Mouse (Mus musculus) hindbrain, embryonic 16.5 days (tissue): ENCODE results near the gene Tmem30b. TPM values are rescaled to one million over a fixed set of nuclear protein-coding genes. Genes with fewer than 3 reads are reported as not detected.

Experiments
- ATAC-seq: fragments of 200-750 bp; cut with Nextera tagmentation; 2 replicates; pipeline ENCODE4 v1.8.0; 2017; ENCODE audit warnings: moderate TSS enrichment, moderate library complexity
- H3K27ac ChIP-seq: fragments of 300-500 bp; sonication (generic); 2 replicates; pipeline ENCODE4 v1.5.1; 2014; ENCODE audit warnings: low read depth, mild to moderate bottlenecking, control low read depth, low read length, moderate library complexity
- H3K27me3 ChIP-seq: fragments of 300-500 bp; sonication (generic); replicated peaks from 2 replicates; pipeline ENCODE4 v1.6.1; 2014; ENCODE audit warnings: low read length; ENCODE audit not compliant: control insufficient read depth, insufficient read depth
- H3K36me3 ChIP-seq: fragments of 300-500 bp; sonication (generic); 2 replicates; pipeline ENCODE4 v1.6.1; 2014; ENCODE audit warnings: mild to moderate bottlenecking, low read length, moderate library complexity, mixed read lengths; ENCODE audit not compliant: control insufficient read depth, insufficient read depth
- H3K4me1 ChIP-seq: fragments of 300-500 bp; sonication (generic); 2 replicates; pipeline ENCODE4 v1.6.1; 2014; ENCODE audit warnings: low read depth, low read length; ENCODE audit not compliant: control insufficient read depth, insufficient read depth
- H3K4me2 ChIP-seq: fragments of 300-500 bp; sonication (generic); 2 replicates; pipeline ENCODE4 v1.6.1; 2014; ENCODE audit warnings: mild to moderate bottlenecking, low read length, control low read depth, moderate library complexity
- H3K4me3 ChIP-seq: fragments of 300-500 bp; sonication (generic); 2 replicates; pipeline ENCODE4 v1.5.1; 2014; ENCODE audit warnings: mild to moderate bottlenecking, low read length, control low read depth, moderate library complexity
- H3K9ac ChIP-seq: fragments of 300-500 bp; sonication (generic); 2 replicates; pipeline ENCODE4 v1.6.1; 2014; ENCODE audit warnings: low read depth, mild to moderate bottlenecking, control low read depth, low read length, moderate library complexity
- H3K9me3 ChIP-seq: fragments of 300-500 bp; sonication (generic); 2 replicates; pipeline ENCODE4 v1.6.1; 2014; ENCODE audit warnings: mild to moderate bottlenecking, low read length, moderate library complexity; ENCODE audit not compliant: control insufficient read depth
- WGBS: fragments of 180-500 bp; shearing (Covaris S2); extraction: QIAGEN DNeasy Blood & Tissue Kit; methylation state at CpG from one replicate; pipeline ENCODE4 v1.1.7; 2014; 5-methylcytosine and 5-hydroxymethylcytosine counted together
- polyA plus RNA-seq: library from polyadenylated mRNA; unstranded; fragments of >200 nt; fragmentation: Nextera tagmentation; extraction: Ambion mirVana; gene quantifications from 2 replicates; pipeline ENCODE4 v1.2.1, GENCODE M21; 2015

Tmem30b gene
- polyA plus RNA-seq = 0.21 and 0.40 TPM in 2 replicates

DNA sequence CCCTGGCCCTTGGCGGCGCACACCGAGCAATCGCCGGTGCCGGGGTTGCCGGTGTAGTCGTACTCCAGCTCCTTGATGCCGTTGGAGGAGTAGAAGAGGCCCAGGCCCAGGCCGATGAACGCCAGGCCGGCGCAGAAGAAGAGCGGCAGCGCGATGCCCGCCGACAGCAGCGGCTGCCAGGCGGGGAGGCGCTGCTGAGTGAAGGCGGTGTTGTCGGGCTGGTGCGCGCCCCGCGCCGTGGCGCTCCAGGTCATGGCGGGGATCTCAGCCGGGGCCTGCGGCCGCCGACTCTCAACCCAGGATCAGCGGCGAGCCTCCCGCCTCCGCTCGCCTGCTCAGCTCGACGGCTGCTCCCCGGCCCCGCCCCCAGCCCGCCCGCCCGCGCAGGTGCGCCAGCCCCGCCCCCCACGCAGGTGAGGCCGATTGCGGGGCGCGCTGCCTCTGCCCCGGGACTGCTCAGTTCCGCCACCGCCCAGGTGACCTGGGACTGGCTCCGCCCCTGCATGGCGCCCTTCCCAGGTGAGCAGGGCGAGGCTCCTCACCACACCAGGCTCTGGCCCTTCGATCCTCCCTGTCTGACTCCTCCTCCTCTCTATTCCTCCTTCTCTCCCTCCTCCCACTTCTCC is at the start of gene Tmem30b:
Tmem30b (minus strand) TSS at position 307 of the 626 bp plus-strand sequence.
- Histone ChIP-seq H3K9ac (peak within 1 kb of the TSS; percentile 27), H3K36me3 (no peaks in the 10 kb centered on the region), H3K4me3 (peak within 1 kb of the TSS; percentile 41), H3K4me1 (peaks cover 12% of the 10 kb centered on the region), H3K27me3 (peaks cover 68% of the 10 kb centered on the region), H3K27ac (no peak within 1 kb of the TSS), H3K4me2 (peak within 1 kb of the TSS; percentile 56), H3K9me3 (no peaks in the 10 kb centered on the region)
- 4% methylated on average over 51 of the region's 61 CpGs for WGBS
- 0 out of 2 replicates have a peak, but pooled peaks have one; percentile 27 for ATAC-seq

DNA sequence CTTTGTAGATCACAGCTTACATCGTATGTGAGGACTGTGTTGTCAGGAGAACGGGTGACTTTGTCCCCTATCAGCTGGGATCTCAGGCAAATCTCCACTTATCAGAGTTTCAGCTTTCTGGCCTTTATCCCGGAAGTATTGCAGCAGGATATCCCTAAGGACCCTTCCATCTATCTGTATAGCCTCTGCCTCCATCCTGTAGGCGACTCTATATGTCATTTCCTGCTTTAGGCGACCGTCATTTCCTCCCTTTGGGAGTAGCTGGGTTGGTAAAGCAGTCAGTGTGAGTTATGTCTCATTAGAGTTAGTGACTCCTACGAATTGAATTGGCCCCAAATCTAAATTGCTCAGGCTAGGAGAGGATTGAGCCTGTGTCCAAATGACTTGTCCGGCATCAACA is 49.0 kb upstream of the Tmem30b start:
- H3K4me2 ChIP-seq = no peak overlapping the region
- H3K9ac ChIP-seq = no peak overlapping the region
- H3K27ac ChIP-seq = no peak overlapping the region
- H3K9me3 ChIP-seq = no peaks in the 10 kb centered on the region
- H3K4me3 ChIP-seq = no peak overlapping the region
- no peaks in the 10 kb centered on the region for H3K4me1 ChIP-seq
- ATAC-seq = no peak
- H3K27me3 ChIP-seq = no peaks in the 10 kb centered on the region
- no peaks in the 10 kb centered on the region for H3K36me3 ChIP-seq
- WGBS = 81% methylated on average over 8 of the region's 8 CpGs

GRCm38 (mm10) chr12:73594177-73594745 is 48.1 kb upstream of the Tmem30b start:
- Histone ChIP-seq H3K9me3 (no peaks in the 10 kb centered on the region), H3K27ac (no peak overlapping the region), H3K4me3 (no peak overlapping the region), H3K4me2 (no peak overlapping the region), H3K9ac (no peak overlapping the region), H3K27me3 (no peaks in the 10 kb centered on the region), H3K36me3 (no peaks in the 10 kb centered on the region), H3K4me1 (no peaks in the 10 kb centered on the region)
- no peak for ATAC-seq
- WGBS = 87% methylated on average over 9 of the region's 9 CpGs

DNA sequence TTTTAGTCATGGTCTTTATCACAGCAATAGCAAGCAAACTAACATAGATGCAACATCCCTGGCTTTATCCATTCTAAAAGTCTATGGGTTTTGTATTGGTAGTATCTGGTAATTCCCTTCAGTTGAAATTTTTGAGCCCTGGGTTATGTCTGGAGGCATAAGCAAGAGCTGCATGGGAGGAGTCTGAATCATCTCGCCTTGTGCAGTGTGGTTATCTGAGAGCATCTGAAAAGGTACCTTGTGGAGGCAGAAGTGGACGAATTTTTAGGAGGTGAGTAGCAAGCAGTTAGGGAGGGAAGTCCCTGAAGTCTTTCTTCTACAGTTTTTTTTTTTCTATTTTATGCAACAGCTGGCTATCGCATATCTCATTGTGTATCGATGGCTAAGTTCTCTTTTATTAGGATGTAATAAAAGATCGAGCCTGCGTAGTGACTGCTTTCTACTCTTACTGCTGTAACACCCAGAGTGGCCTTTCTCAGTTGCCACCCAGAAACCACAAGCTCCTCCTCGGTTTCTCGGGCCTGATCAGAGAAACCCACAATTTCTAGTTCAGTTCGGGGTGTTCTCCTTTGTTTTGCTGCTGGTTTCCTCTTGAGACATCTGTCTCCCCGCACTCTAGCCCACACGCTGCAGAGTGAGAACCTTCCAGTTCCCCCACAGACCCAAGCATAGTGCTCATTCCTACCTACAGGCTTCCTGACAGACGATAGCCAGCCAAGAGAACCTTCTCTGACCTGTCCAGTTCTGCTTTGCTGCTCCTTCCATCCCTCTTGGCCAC is 47.0 kb upstream of the Tmem30b start:
- WGBS = 94% methylated on average over 12 of the region's 12 CpGs
- Histone ChIP-seq H3K36me3 (no peaks in the 10 kb centered on the region), H3K27ac (no peak overlapping the region), H3K4me3 (no peak overlapping the region), H3K4me2 (no peak overlapping the region), H3K27me3 (no peaks in the 10 kb centered on the region), H3K9ac (no peak overlapping the region), H3K9me3 (no peaks in the 10 kb centered on the region), H3K4me1 (no peaks in the 10 kb centered on the region)
- no peak for ATAC-seq

- Histone ChIP-seq H3K9me3 (no peaks in the 10 kb centered on the region), H3K4me1 (no peaks in the 10 kb centered on the region), H3K4me2 (no peak overlapping the region), H3K27ac (no peak overlapping the region), H3K4me3 (no peak overlapping the region), H3K27me3 (peaks cover 4% of the 10 kb centered on the region), H3K9ac (no peak overlapping the region), H3K36me3 (no peaks in the 10 kb centered on the region)
- 67% methylated on average over 9 of the region's 11 CpGs for WGBS
- ATAC-seq = no peak
Measured at GRCm38 (mm10) chr12:73591625-73592024, 45.4 kb upstream of the Tmem30b start.

DNA sequence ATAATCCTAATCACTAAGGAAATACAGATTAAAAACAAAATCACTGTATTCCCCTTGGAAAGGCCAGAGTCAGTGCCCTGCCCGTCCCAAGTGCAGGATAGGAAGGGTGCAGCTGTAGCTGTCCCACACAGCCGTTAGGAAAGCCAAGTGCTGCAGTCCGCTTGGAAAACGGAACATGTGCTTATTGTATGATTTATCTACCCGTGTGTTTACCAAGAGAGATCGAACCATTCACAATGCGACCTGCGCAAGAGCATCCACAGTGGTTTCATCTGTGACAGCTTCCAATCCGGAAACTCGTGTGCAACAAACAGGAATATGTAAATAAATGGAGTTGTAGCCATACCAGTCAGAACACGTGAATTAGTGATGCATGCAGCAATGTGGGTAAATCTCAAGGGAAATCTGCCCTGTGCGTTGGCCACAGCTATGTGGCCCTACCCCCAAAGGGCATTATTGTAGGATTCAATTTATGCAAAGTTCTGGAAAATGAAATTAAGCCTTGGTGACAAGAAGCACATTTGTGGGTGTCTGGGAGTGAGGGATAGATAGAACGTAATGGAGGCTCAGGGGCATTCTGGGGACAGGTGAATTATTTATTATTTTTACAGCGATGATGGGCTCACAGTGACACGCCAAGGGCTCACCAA is 44.6 kb upstream of the Tmem30b start:
- no peak overlapping the region for H3K4me2 ChIP-seq
- no peak for ATAC-seq
- H3K9me3 ChIP-seq = no peaks in the 10 kb centered on the region
- 70% methylated on average over 15 of the region's 15 CpGs for WGBS
- H3K4me1 ChIP-seq = 0 out of 2 replicates have a peak, but pooled peaks cover 3% of the 10 kb centered on the region
- no peak overlapping the region for H3K27ac ChIP-seq
- no peaks in the 10 kb centered on the region for H3K36me3 ChIP-seq
- no peak overlapping the region for H3K4me3 ChIP-seq
- H3K27me3 ChIP-seq = peaks cover 4% of the 10 kb centered on the region
- H3K9ac ChIP-seq = no peak overlapping the region

- Histone ChIP-seq H3K4me2 (no peak overlapping the region), H3K27me3 (peaks cover 4% of the 10 kb centered on the region), H3K9me3 (no peaks in the 10 kb centered on the region), H3K9ac (no peak overlapping the region), H3K4me1 (peaks cover 6% of the 10 kb centered on the region; the same call in 1 of the 2 replicates), H3K27ac (no peak overlapping the region), H3K4me3 (no peak overlapping the region), H3K36me3 (no peaks in the 10 kb centered on the region)
- no peak for ATAC-seq
- WGBS = 63% methylated on average over 3 of the region's 3 CpGs
Measured at GRCm38 (mm10) chr12:73587262-73587661, 41.1 kb upstream of the Tmem30b start.

DNA sequence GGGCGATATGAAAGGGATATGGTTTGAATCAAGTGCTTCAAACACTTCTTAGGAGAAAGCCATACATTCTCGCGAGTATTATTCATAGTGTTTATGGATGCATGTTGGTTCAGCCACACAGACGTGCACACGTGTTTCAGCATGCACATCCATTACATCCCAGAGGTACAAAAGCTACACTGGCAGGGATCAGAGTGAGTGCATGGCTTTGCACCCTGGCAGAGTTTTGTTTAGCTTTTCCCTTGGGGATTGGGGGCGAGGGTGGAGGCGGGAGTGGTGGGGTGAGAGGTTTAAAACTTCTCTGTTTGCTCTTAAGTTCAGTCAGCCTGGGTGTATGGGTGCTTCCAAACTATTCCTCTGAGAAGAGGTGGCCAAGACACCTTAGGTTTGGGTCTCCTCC is 39.7 kb upstream of the Tmem30b start:
- H3K27me3 ChIP-seq = peaks cover 4% of the 10 kb centered on the region
- no peak overlapping the region for H3K9ac ChIP-seq
- no peak for ATAC-seq
- peak overlapping the region; percentile 82 for H3K4me2 ChIP-seq
- under 1% methylated on average over 7 of the region's 7 CpGs for WGBS
- H3K27ac ChIP-seq = no peak overlapping the region
- peak overlapping the region; percentile 80 for H3K4me3 ChIP-seq
- H3K9me3 ChIP-seq = no peaks in the 10 kb centered on the region
- H3K4me1 ChIP-seq = peaks cover 6% of the 10 kb centered on the region; the same call in 1 of the 2 replicates
- no peaks in the 10 kb centered on the region for H3K36me3 ChIP-seq
